Mouse (Mus musculus): ENCODE data around the gene Rbfox3. TPM values are rescaled to one million over a fixed set of nuclear protein-coding genes. Genes with fewer than 3 reads are reported as not detected.

The Rbfox3 gene
- polyA plus RNA-seq, 1 experiment from 2014 or later: 32.0 TPM

DNA sequence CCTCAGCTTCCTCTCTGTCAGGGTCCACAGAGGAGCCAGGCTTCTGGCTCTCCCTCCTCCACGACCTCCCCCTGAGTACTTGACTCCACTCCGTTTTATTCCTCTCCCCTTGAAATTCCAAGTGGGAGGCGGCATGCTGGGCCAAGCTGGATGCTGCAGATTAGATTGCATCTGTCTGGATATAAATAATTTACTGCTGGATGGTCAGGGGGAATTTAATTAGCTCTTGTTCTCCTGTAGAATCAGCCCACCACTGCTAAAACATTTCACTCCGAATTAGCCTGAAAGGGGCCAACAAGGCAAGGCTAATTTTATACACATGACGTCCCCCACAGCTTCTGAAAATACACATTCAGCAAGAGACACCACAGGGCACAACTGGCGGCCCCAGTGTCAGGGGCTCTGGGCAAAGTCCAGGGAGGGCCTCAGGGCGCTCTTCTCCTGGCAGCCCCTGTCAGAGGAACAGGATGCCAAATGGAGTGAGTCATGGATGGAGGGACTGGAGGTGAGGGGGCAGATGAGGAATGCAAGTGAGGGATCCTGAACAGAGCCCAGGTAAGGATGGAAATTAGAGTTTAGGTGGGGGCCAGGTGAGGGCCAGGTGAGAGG, 36.8 kb downstream of the Rbfox3 start:
- no peak overlapping the region for H3K4me3 ChIP-seq
- 15% methylated on average over 7 of the region's 7 CpGs for WGBS
- no peak for ATAC-seq
- H3K4me2 ChIP-seq: no peak overlapping the region
- H3K9me3 ChIP-seq (replicated peaks): no peaks in the 10 kb centered on the region
- H3K36me3 ChIP-seq (ENCODE audit: poor library complexity, severe bottlenecking): no peaks in the 10 kb centered on the region; the same call in 1 of the 2 replicates
- peak overlapping the region; percentile 51 for H3K27ac ChIP-seq
- no peaks in the 10 kb centered on the region for H3K27me3 ChIP-seq
- H3K4me1 ChIP-seq: peaks cover 29% of the 10 kb centered on the region
- H3K9ac ChIP-seq: peak overlapping the region; percentile 34; the same call in 1 of the 2 replicates

DNA sequence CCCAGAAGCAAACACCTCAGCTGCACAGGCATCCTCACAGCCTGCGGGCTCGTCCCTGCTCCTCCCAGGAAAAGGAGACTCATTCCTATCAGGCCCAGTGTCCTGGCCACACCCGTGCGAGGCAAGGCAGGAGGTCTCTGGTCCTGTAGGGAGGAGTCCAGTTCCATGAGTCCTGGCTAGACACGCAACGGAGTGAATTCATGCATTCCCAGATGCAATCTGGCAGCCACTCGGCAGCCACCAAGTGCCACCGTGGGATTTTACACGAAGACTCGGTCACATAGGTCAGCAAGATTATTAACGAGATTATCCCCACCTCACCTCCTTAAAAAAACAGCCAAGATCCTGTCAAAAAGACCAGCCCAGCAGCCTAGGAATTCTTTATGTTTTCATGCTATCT, 37.4 kb downstream of the Rbfox3 start:
- no peak overlapping the region for H3K9ac ChIP-seq

GRCm38 (mm10) chr11:118871527-118871926, 39.9 kb downstream of the Rbfox3 start:
- 84% methylated on average over 10 of the region's 10 CpGs for WGBS
- H3K9ac ChIP-seq: no peak overlapping the region
- H3K4me1 ChIP-seq: peaks cover 29% of the 10 kb centered on the region
- H3K27ac ChIP-seq: no peak overlapping the region
- no peak overlapping the region for H3K4me2 ChIP-seq
- H3K27me3 ChIP-seq: no peaks in the 10 kb centered on the region
- no peaks in the 10 kb centered on the region for H3K9me3 ChIP-seq (replicated peaks)
- ATAC-seq: no peak
- H3K4me3 ChIP-seq: no peak overlapping the region
- peaks cover 4% of the 10 kb centered on the region for H3K36me3 ChIP-seq (ENCODE audit: poor library complexity, severe bottlenecking)

More for the DNA sequence above, 37.4 kb downstream of the Rbfox3 start:
- Histone ChIP-seq H3K4me2 (no peak overlapping the region), H3K36me3 (ENCODE audit: poor library complexity, severe bottlenecking) (no peaks in the 10 kb centered on the region; the same call in 1 of the 2 replicates), H3K4me1 (peaks cover 29% of the 10 kb centered on the region), H3K9me3 (replicated peaks) (no peaks in the 10 kb centered on the region), H3K27ac (peak overlapping the region; percentile 21; the same call in 1 of the 2 replicates), H3K27me3 (no peaks in the 10 kb centered on the region), H3K4me3 (no peak overlapping the region)
- ATAC-seq: no peak
- 45% methylated on average over 11 of the region's 11 CpGs for WGBS

GRCm38 (mm10) chr11:118863360-118863759, 48.0 kb downstream of the Rbfox3 start:
- Histone ChIP-seq H3K4me1 (peaks cover 35% of the 10 kb centered on the region), H3K4me3 (no peak overlapping the region)
- WGBS: 84% methylated on average over 3 of the region's 3 CpGs

DNA sequence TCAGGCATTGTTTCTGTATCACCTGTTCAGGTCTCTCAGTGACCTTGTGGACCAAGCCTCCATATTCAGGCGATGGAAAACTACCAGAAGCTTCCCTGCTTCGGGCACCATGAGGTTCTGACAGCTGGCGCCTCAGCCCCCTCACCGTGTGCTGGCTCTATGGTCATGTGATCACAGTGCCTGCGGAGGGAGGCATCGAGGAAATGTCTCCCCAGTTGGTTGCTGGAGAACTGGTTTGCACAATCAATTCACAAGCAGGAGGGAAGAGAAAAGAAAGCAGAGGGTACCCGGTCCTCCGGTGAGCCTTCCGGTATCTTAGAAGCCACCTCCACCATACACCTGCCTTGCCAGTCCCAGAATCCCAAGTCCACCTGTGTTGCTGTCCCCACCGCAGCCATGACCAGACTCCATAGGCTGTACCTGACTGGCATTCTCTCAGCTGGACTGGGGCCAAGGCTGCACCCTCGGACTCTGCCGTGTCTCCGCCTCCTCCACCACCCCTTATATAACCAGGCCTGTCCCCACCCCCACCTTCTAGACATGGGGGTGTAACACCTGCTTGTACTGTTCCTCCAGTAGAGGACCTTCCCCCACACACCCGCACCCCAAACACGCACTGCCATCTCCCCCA, 49.5 kb downstream of the Rbfox3 start:
- Histone ChIP-seq H3K9me3 (replicated peaks) (no peaks in the 10 kb centered on the region), H3K4me3 (no peak overlapping the region), H3K36me3 (ENCODE audit: poor library complexity, severe bottlenecking) (no peaks in the 10 kb centered on the region), H3K27ac (no peak overlapping the region), H3K4me1 (peaks cover 39% of the 10 kb centered on the region), H3K4me2 (no peak overlapping the region), H3K9ac (no peak overlapping the region), H3K27me3 (no peaks in the 10 kb centered on the region)
- ATAC-seq: no peak
- WGBS: 81% methylated on average over 15 of the region's 15 CpGs

More at GRCm38 (mm10) chr11:118863360-118863759, 48.0 kb downstream of the Rbfox3 start:
- H3K9ac ChIP-seq: no peak overlapping the region
- peaks cover 2% of the 10 kb centered on the region; the same call in 1 of the 2 replicates for H3K36me3 ChIP-seq (ENCODE audit: poor library complexity, severe bottlenecking)
- no peaks in the 10 kb centered on the region for H3K9me3 ChIP-seq (replicated peaks)
- 0 out of 2 replicates have a peak overlapping the region, but pooled peaks have one; percentile 19 for H3K27ac ChIP-seq
- no peaks in the 10 kb centered on the region for H3K27me3 ChIP-seq
- no peak overlapping the region for H3K4me2 ChIP-seq
- ATAC-seq: no peak

GRCm38 (mm10) chr11:118861246-118861645, 50.2 kb downstream of the Rbfox3 start:
- Histone ChIP-seq H3K4me1 (peaks cover 39% of the 10 kb centered on the region), H3K27me3 (no peaks in the 10 kb centered on the region), H3K4me2 (no peak overlapping the region), H3K4me3 (no peak overlapping the region), H3K9me3 (replicated peaks) (no peaks in the 10 kb centered on the region), H3K36me3 (ENCODE audit: poor library complexity, severe bottlenecking) (no peaks in the 10 kb centered on the region), H3K9ac (no peak overlapping the region), H3K27ac (no peak overlapping the region)
- ATAC-seq: no peak
- WGBS: 82% methylated on average over 6 of the region's 6 CpGs

GRCm38 (mm10) chr11:118860812-118861211, 50.6 kb downstream of the Rbfox3 start:
- ATAC-seq: no peak
- Histone ChIP-seq H3K9me3 (replicated peaks) (no peaks in the 10 kb centered on the region), H3K27ac (no peak overlapping the region), H3K27me3 (no peaks in the 10 kb centered on the region), H3K4me3 (no peak overlapping the region), H3K4me2 (no peak overlapping the region), H3K4me1 (peaks cover 39% of the 10 kb centered on the region), H3K9ac (no peak overlapping the region), H3K36me3 (ENCODE audit: poor library complexity, severe bottlenecking) (no peaks in the 10 kb centered on the region)
- 93% methylated on average over 8 of the region's 8 CpGs for WGBS

DNA sequence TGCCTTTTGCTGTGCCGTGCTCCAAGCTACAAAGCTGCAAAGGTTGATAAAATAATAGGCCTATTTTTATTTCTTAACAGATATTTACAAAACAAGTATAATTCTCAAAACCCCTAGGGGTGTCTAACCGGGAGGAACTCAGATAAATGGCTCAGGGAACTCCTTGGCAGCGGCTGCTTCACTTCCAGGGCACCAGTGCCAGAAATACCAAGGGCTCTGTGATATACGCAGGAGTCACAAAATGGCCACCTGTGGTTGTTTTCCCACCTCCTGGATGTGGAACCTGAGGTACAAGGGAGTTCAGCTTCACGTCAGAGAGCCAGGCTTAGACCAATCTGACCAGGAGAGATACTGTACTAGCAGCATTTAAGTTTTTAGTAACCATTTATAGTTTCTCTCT, 51.6 kb downstream of the Rbfox3 start:
- peaks cover 35% of the 10 kb centered on the region for H3K4me1 ChIP-seq
- WGBS: 78% methylated on average over 5 of the region's 5 CpGs
- H3K9ac ChIP-seq: no peak overlapping the region
- no peak overlapping the region for H3K4me3 ChIP-seq
- no peak overlapping the region for H3K4me2 ChIP-seq
- H3K36me3 ChIP-seq (ENCODE audit: poor library complexity, severe bottlenecking): no peaks in the 10 kb centered on the region
- no peaks in the 10 kb centered on the region for H3K9me3 ChIP-seq (replicated peaks)
- H3K27ac ChIP-seq: no peak overlapping the region
- H3K27me3 ChIP-seq: no peaks in the 10 kb centered on the region
- no peak for ATAC-seq

GRCm38 (mm10) chr11:118858305-118858704, 53.1 kb downstream of the Rbfox3 start:
- no peaks in the 10 kb centered on the region for H3K27me3 ChIP-seq
- H3K36me3 ChIP-seq (ENCODE audit: poor library complexity, severe bottlenecking): no peaks in the 10 kb centered on the region
- H3K9me3 ChIP-seq (replicated peaks): no peaks in the 10 kb centered on the region
- no peak overlapping the region for H3K4me2 ChIP-seq
- no peak overlapping the region for H3K9ac ChIP-seq
- H3K4me3 ChIP-seq: no peak overlapping the region
- ATAC-seq: no peak
- H3K4me1 ChIP-seq: peaks cover 26% of the 10 kb centered on the region
- 86% methylated on average over 11 of the region's 11 CpGs for WGBS
- no peak overlapping the region for H3K27ac ChIP-seq

GRCm38 (mm10) chr11:118851391-118851790, 60.0 kb downstream of the Rbfox3 start:
- no peak for ATAC-seq
- H3K36me3 ChIP-seq (ENCODE audit: poor library complexity, severe bottlenecking): no peaks in the 10 kb centered on the region
- WGBS: 79% methylated on average over 6 of the region's 6 CpGs
- no peak overlapping the region for H3K27ac ChIP-seq
- no peak overlapping the region for H3K9ac ChIP-seq
- H3K27me3 ChIP-seq: no peaks in the 10 kb centered on the region
- no peak overlapping the region for H3K4me2 ChIP-seq
- H3K4me1 ChIP-seq: peaks cover 15% of the 10 kb centered on the region; the same call in 1 of the 2 replicates
- no peak overlapping the region for H3K4me3 ChIP-seq
- H3K9me3 ChIP-seq (replicated peaks): no peaks in the 10 kb centered on the region

- Histone ChIP-seq H3K4me2 (no peak overlapping the region), H3K27me3 (no peaks in the 10 kb centered on the region), H3K9ac (no peak overlapping the region), H3K27ac (no peak overlapping the region), H3K4me3 (no peak overlapping the region), H3K36me3 (ENCODE audit: poor library complexity, severe bottlenecking) (no peaks in the 10 kb centered on the region), H3K9me3 (replicated peaks) (no peaks in the 10 kb centered on the region), H3K4me1 (peaks cover 15% of the 10 kb centered on the region; the same call in 1 of the 2 replicates)
- WGBS: 85% methylated on average over 7 of the region's 7 CpGs
- ATAC-seq: no peak
Observed at GRCm38 (mm10) chr11:118847986-118848385, 63.4 kb downstream of the Rbfox3 start.

GRCm38 (mm10) chr11:118840992-118841391, 70.4 kb downstream of the Rbfox3 start:
- Histone ChIP-seq H3K4me2 (no peak overlapping the region), H3K4me3 (no peak overlapping the region), H3K36me3 (ENCODE audit: poor library complexity, severe bottlenecking) (no peaks in the 10 kb centered on the region), H3K27ac (no peak overlapping the region), H3K4me1 (peaks cover 27% of the 10 kb centered on the region), H3K9ac (no peak overlapping the region), H3K27me3 (no peaks in the 10 kb centered on the region), H3K9me3 (replicated peaks) (no peaks in the 10 kb centered on the region)
- WGBS: 82% methylated on average over 5 of the region's 5 CpGs
- no peak for ATAC-seq
